Mouse (Mus musculus) thymus, adult 2 months (tissue): Measurements from ENCODE around the gene Pkd2l1. TPM values are rescaled to one million over a fixed set of nuclear protein-coding genes. Genes with fewer than 3 reads are reported as not detected.

Experiments used
- DNase-seq: peaks from one replicate; pipeline ENCODE4 v3.0.0; 2021
- H3K27ac ChIP-seq: fragments of 200-500 bp; 2 replicates; pipeline ENCODE4 v1.5.1; 2012; ENCODE audit warnings: low read length, control low read depth; ENCODE audit not compliant: control insufficient read depth, insufficient read depth
- H3K27me3 ChIP-seq: fragments of 200-500 bp; 2 replicates; pipeline ENCODE4 v1.6.1; 2012; ENCODE audit warnings: mild to moderate bottlenecking, low read length, moderate library complexity, mixed read lengths; ENCODE audit not compliant: control insufficient read depth, insufficient read depth
- H3K36me3 ChIP-seq: fragments of 200-500 bp; 2 replicates; pipeline ENCODE4 v1.6.1; 2012; ENCODE audit warnings: mild to moderate bottlenecking, low read length, moderate library complexity; ENCODE audit not compliant: control insufficient read depth, insufficient read depth
- H3K4me1 ChIP-seq: fragments of 200-500 bp; replicated peaks from 2 replicates; pipeline ENCODE4 v1.6.1; 2012; ENCODE audit warnings: low read length; ENCODE audit not compliant: control insufficient read depth, insufficient read depth
- H3K4me3 ChIP-seq: fragments of 200-500 bp; 2 replicates; pipeline ENCODE4 v1.5.1; 2012; ENCODE audit warnings: mild to moderate bottlenecking, low read length, control low read depth, moderate library complexity; ENCODE audit not compliant: control insufficient read depth, insufficient read depth
- CTCF ChIP-seq: fragments of 200-500 bp; IDR thresholded peaks from 2 replicates; pipeline ENCODE4 v1.5.1; 2012; ENCODE audit warnings: mild to moderate bottlenecking, control low read depth, low read length, moderate library complexity, borderline replicate concordance; ENCODE audit not compliant: control insufficient read depth, poor library complexity, insufficient read depth; ENCODE audit errors: extremely low read depth
- POLR2A ChIP-seq: fragments of 200-500 bp; IDR thresholded peaks from 2 replicates; pipeline ENCODE4 v1.6.1; 2012; ENCODE audit warnings: mild to moderate bottlenecking, low read length, control low read depth, moderate library complexity; ENCODE audit not compliant: control insufficient read depth, poor library complexity, insufficient read depth; ENCODE audit errors: extremely low read depth
- WGBS: fragments of 180-500 bp; shearing (Covaris S2); methylation state at CpG from one replicate; pipeline ENCODE4 v1.1.7; 2018; 5-methylcytosine and 5-hydroxymethylcytosine counted together
- polyA plus RNA-seq: library from polyadenylated mRNA; depleted of rRNA; stranded (reverse); fragments of >200 nt; gene quantifications from 2 replicates; pipeline ENCODE4 v1.2.3, GENCODE M21; 2012; rRNA removed

Pkd2l1 gene
- polyA plus RNA-seq: 0.22 and 0.31 TPM in 2 replicates

- Histone ChIP-seq H3K4me1 (no peaks in the 10 kb centered on the region), H3K27me3 (no peaks in the 10 kb centered on the region), H3K36me3 (no peaks in the 10 kb centered on the region), H3K27ac (no peak within 1 kb of the TSS), H3K4me3 (no peak within 1 kb of the TSS)
- WGBS: 34% methylated on average over 3 of the region's 3 CpGs
- DNase-seq: no peak
- TF ChIP-seq POLR2A (no peak), CTCF (no peak)
Measured at GRCm38 (mm10) chr19:44192342-44192741, at the start of gene Pkd2l1. TSS of gene Pkd2l1 (minus strand) at chr19:44192442.

- Histone ChIP-seq H3K27ac (no peak overlapping the region), H3K27me3 (no peaks in the 10 kb centered on the region), H3K4me1 (peaks cover 4% of the 10 kb centered on the region; the same call in 1 of the 2 replicates), H3K4me3 (no peak overlapping the region), H3K36me3 (no peaks in the 10 kb centered on the region)
- TF ChIP-seq POLR2A (no peak), CTCF (no peak)
- 37% methylated on average over 2 of the region's 2 CpGs for WGBS
- no peak for DNase-seq
Measured at GRCm38 (mm10) chr19:44238906-44239305, 46.7 kb upstream of the Pkd2l1 start.

GRCm38 (mm10) chr19:44237471-44238006 is 45.3 kb upstream of the Pkd2l1 start:
- no peak for DNase-seq
- Histone ChIP-seq H3K36me3 (no peaks in the 10 kb centered on the region), H3K4me3 (no peak overlapping the region), H3K4me1 (peaks cover 4% of the 10 kb centered on the region; the same call in 1 of the 2 replicates), H3K27me3 (no peaks in the 10 kb centered on the region), H3K27ac (no peak overlapping the region)
- 40% methylated on average over 19 of the region's 19 CpGs for WGBS
- TF ChIP-seq POLR2A: no peak
- no peak for TF ChIP-seq CTCF

- Histone ChIP-seq H3K36me3 (no peaks in the 10 kb centered on the region), H3K27me3 (no peaks in the 10 kb centered on the region), H3K27ac (no peak overlapping the region), H3K4me3 (no peak overlapping the region), H3K4me1 (no peaks in the 10 kb centered on the region)
- no peak for DNase-seq
- no peak for TF ChIP-seq POLR2A
- TF ChIP-seq CTCF: no peak
- 90% methylated on average over 4 of the region's 4 CpGs for WGBS
Measured at GRCm38 (mm10) chr19:44231608-44232151, 39.4 kb upstream of the Pkd2l1 start.

GRCm38 (mm10) chr19:44230212-44230611 is 38.0 kb upstream of the Pkd2l1 start:
- H3K27ac ChIP-seq: no peak overlapping the region
- no peaks in the 10 kb centered on the region for H3K4me1 ChIP-seq
- DNase-seq: no peak
- no peaks in the 10 kb centered on the region for H3K27me3 ChIP-seq
- no peaks in the 10 kb centered on the region for H3K36me3 ChIP-seq
- TF ChIP-seq POLR2A: no peak
- no peak for TF ChIP-seq CTCF
- H3K4me3 ChIP-seq: no peak overlapping the region
- 83% methylated on average over 3 of the region's 3 CpGs for WGBS

GRCm38 (mm10) chr19:44229776-44230175 is 37.5 kb upstream of the Pkd2l1 start:
- Histone ChIP-seq H3K27me3 (no peaks in the 10 kb centered on the region), H3K4me3 (no peak overlapping the region), H3K4me1 (no peaks in the 10 kb centered on the region), H3K36me3 (no peaks in the 10 kb centered on the region), H3K27ac (no peak overlapping the region)
- TF ChIP-seq CTCF (no peak), POLR2A (no peak)
- 93% methylated on average over 2 of the region's 2 CpGs for WGBS
- no peak for DNase-seq
